Mouse (Mus musculus) embryonic fibroblast, embryonic 13.5 days (primary cell): ENCODE measurements around the gene Slc35g3.

Experiments used
- CTCF ChIP-seq: IDR thresholded peaks from 2 replicates; pipeline ENCODE4 v1.5.1; 2011; ENCODE audit warnings: mild to moderate bottlenecking, control low read depth, low read length, moderate library complexity, borderline replicate concordance; ENCODE audit not compliant: insufficient read depth
- POLR2A ChIP-seq: IDR thresholded peaks from 2 replicates; pipeline ENCODE4 v1.6.1; 2011; ENCODE audit warnings: low read depth, mild to moderate bottlenecking, control low read depth, low read length, moderate library complexity

DNA sequence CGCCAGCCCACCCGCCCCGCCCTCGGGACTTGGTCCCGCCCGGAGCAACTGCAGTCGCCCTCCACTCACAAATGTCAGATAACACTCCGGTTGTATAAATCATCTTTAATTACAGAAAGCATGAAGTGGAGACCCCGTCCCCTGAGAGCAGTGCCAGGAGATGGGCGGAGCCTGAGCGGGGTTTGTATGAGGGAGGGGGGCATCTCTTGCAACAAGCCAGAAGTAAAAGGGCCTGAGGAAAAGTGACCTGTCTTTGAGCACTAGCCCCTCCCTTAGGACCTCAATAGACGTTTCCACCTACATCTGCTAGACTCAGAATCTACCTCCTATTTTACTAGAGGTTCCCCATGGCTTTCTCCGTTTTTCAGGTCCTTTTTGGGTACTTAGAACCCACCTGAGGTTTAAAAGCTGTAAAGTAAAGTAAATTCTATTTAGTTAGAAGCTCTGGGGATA is 34.2 kb upstream of the Slc35g3 start:
- no peak for TF ChIP-seq CTCF
- TF ChIP-seq POLR2A: no peak
